In the genomic region with DNA sequence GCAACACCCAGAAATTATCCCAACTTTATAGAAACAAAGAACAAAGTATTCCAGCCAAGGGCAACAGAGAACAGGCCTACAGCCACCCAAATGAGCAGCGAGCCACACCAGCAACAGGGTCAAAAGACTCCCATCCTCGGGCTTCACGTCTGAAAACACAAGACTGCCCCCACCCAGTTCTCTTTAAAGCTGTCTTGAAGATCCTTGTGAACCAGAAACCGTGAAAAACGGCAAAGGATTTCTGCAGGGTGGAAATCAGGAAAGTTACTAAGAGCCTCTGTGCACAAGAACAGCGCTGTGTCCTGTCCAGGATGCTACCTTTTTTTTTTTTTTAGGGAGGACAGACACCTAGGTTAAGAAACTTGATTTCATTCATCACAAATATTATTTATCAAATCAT, we compare ENCODE assay signal across 8 mouse cellular contexts. TPM values are rescaled to one million over a fixed set of nuclear protein-coding genes. Genes with fewer than 3 reads are reported as not detected.
DNase-seq lines count a peak whose midpoint lies in the region; ATAC-seq and TF ChIP-seq lines count a peak whose summit lies in the region.

No protein-coding gene starts in this region.

- DNase-seq in kidney, postnatal 0 days (ENCODE audit: low spot score) = peak; percentile 24
- no peak for DNase-seq in kidney, postnatal 14 days
- DNase-seq in embryonic facial prominence, embryonic 10.5 days (ENCODE audit: low spot score) = no peak
- no peak for DNase-seq in midbrain, postnatal 0 days (ENCODE audit: low spot score)
- no peak for DNase-seq in gastrocnemius, postnatal 10 days
- DNase-seq in urinary bladder, postnatal 4 days (ENCODE audit: low spot score in 2 of 2) = no peak

- no peak for ATAC-seq in kidney, postnatal 0 days (replicated peaks; ENCODE audit: low FRiP score, low read depth)
- no peak for ATAC-seq in hindbrain, embryonic 16.5 days
- no peak for ATAC-seq in midbrain, postnatal 0 days (ENCODE audit: low FRiP score)
- ATAC-seq in monocyte, adult 5-6 weeks (replicated peaks; ENCODE audit: insufficient number of reproducible peaks, low FRiP score, low TSS enrichment, poor library complexity, severe bottlenecking) = no peak

- 13% methylated on average over 6 of the region's 6 CpGs for WGBS in kidney, postnatal 0 days
- 46% methylated on average over 6 of the region's 6 CpGs for WGBS in embryonic facial prominence, embryonic 10.5 days
- 42% methylated on average over 6 of the region's 6 CpGs for WGBS in hindbrain, embryonic 16.5 days
- WGBS in midbrain, postnatal 0 days = 33% methylated on average over 6 of the region's 6 CpGs

- H3K9ac ChIP-seq in kidney, postnatal 0 days (ENCODE audit: low read depth, low read length) = peak overlapping the region; percentile 93
- no peak overlapping the region; the same call in 1 of the 2 replicates for H3K9ac ChIP-seq in hindbrain, embryonic 16.5 days (ENCODE audit: low read depth, low read length)
- no peak overlapping the region; the same call in 1 of the 2 replicates for H3K9ac ChIP-seq in midbrain, postnatal 0 days (replicated peaks; ENCODE audit: low read length, poor library complexity, severe bottlenecking)

- H3K4me1 ChIP-seq in kidney, postnatal 0 days (replicated peaks; ENCODE audit: insufficient read depth, low read length) = peaks cover 22% of the 10 kb centered on the region
- H3K4me1 ChIP-seq in embryonic facial prominence, embryonic 10.5 days = peaks cover 33% of the 10 kb centered on the region
- peaks cover 10% of the 10 kb centered on the region for H3K4me1 ChIP-seq in hindbrain, embryonic 16.5 days (ENCODE audit: control insufficient read depth, insufficient read depth, low read depth, low read length)
- peaks cover 5% of the 10 kb centered on the region; the same call in 1 of the 2 replicates for H3K4me1 ChIP-seq in midbrain, postnatal 0 days (ENCODE audit: insufficient read depth, low read length)

- H3K4me2 ChIP-seq in kidney, postnatal 0 days (ENCODE audit: low read length) = peak overlapping the region; percentile 96
- H3K4me2 ChIP-seq in hindbrain, embryonic 16.5 days (ENCODE audit: low read length) = peak overlapping the region; percentile 95
- peak overlapping the region; percentile 91 for H3K4me2 ChIP-seq in midbrain, postnatal 0 days (ENCODE audit: low read depth, low read length, poor library complexity, severe bottlenecking)

- H3K4me3 ChIP-seq in kidney, postnatal 0 days (replicated peaks; ENCODE audit: low read depth, low read length) = peak overlapping the region; percentile 83
- peak overlapping the region; percentile 78 for H3K4me3 ChIP-seq in embryonic facial prominence, embryonic 10.5 days
- peak overlapping the region; percentile 86 for H3K4me3 ChIP-seq in hindbrain, embryonic 16.5 days (ENCODE audit: low read length)
- H3K4me3 ChIP-seq in midbrain, postnatal 0 days (ENCODE audit: low read depth, low read length) = peak overlapping the region; percentile 75

- H3K27ac ChIP-seq in kidney, postnatal 0 days = peak overlapping the region; percentile 97; the same call in 1 of the 2 replicates
- H3K27ac ChIP-seq in embryonic facial prominence, embryonic 10.5 days (replicated peaks) = no peak overlapping the region
- no peak overlapping the region for H3K27ac ChIP-seq in hindbrain, embryonic 16.5 days (ENCODE audit: low read depth, low read length)
- no peak overlapping the region for H3K27ac ChIP-seq in midbrain, postnatal 0 days (ENCODE audit: low read depth, low read length)

- 0 out of 2 replicates have a peak, but pooled peaks cover 6% of the 10 kb centered on the region for H3K36me3 ChIP-seq in kidney, postnatal 0 days (ENCODE audit: insufficient read depth, low read length)
- peaks cover 22% of the 10 kb centered on the region for H3K36me3 ChIP-seq in embryonic facial prominence, embryonic 10.5 days (replicated peaks)
- no peaks in the 10 kb centered on the region for H3K36me3 ChIP-seq in hindbrain, embryonic 16.5 days (ENCODE audit: control insufficient read depth, insufficient read depth, low read length)
- H3K36me3 ChIP-seq in midbrain, postnatal 0 days (ENCODE audit: insufficient read depth, low read length) = peaks cover 6% of the 10 kb centered on the region; the same call in 1 of the 2 replicates

- TF ChIP-seq CTCF in kidney, postnatal 0 days (IDR thresholded peaks at IDR 0.05; ENCODE audit: low read depth) = no peak
- no peak for TF ChIP-seq CTCF in midbrain, postnatal 0 days (IDR thresholded peaks at IDR 0.05)

- no peaks in the 10 kb centered on the region for H3K9me3 ChIP-seq in kidney, postnatal 0 days (replicated peaks; ENCODE audit: low read length)
- no peaks in the 10 kb centered on the region for H3K9me3 ChIP-seq in embryonic facial prominence, embryonic 10.5 days
- H3K9me3 ChIP-seq in hindbrain, embryonic 16.5 days (ENCODE audit: control insufficient read depth, low read length) = no peaks in the 10 kb centered on the region
- no peaks in the 10 kb centered on the region for H3K9me3 ChIP-seq in midbrain, postnatal 0 days (ENCODE audit: low read length)

- H3K27me3 ChIP-seq in kidney, postnatal 0 days (ENCODE audit: insufficient read depth, low read length) = no peaks in the 10 kb centered on the region
- H3K27me3 ChIP-seq in embryonic facial prominence, embryonic 10.5 days (replicated peaks; ENCODE audit: low read depth, poor library complexity, severe bottlenecking) = peaks cover 11% of the 10 kb centered on the region
- no peaks in the 10 kb centered on the region for H3K27me3 ChIP-seq in hindbrain, embryonic 16.5 days (replicated peaks; ENCODE audit: control insufficient read depth, insufficient read depth, low read length)
- H3K27me3 ChIP-seq in midbrain, postnatal 0 days (ENCODE audit: insufficient read depth, low read length) = no peaks in the 10 kb centered on the region

RNA-seq across cellular contexts. Expression of a gene that starts 1.7 kb away (rescaled TPM):
- polyA plus RNA-seq in kidney, postnatal 0 days (2015; fragmentation: Nextera tagmentation; extraction: Ambion mirVana) = 16.4 and 17.1 TPM in 2 replicates
- 4.1 and 5.5 TPM in 2 replicates for polyA plus RNA-seq in embryonic facial prominence, embryonic 10.5 days (2016; fragmentation: Nextera tagmentation; extraction: Ambion mirVana)
- polyA plus RNA-seq in hindbrain, embryonic 16.5 days (2015; fragmentation: Nextera tagmentation; extraction: Ambion mirVana) = 9.4 and 11.7 TPM in 2 replicates
- 23.2 and 31.6 TPM in 2 replicates for total RNA-seq in midbrain, postnatal 0 days (2014; rRNA removed)
- 7.7 and 9.9 TPM in 2 replicates for polyA plus RNA-seq in midbrain, postnatal 0 days (2015; fragmentation: Nextera tagmentation; extraction: Ambion mirVana)
- total RNA-seq in monocyte, adult 5-6 weeks (2017) = 33.6 to 48.6 TPM (median 34.7 TPM) in 3 replicates
- 10 to 100 TPM; 10.1 to 14.9 TPM for total RNA-seq in gastrocnemius, postnatal 10 days (2021)

RNA-seq across cellular contexts. Expression of a gene that starts 25.3 kb away (rescaled TPM):
- polyA plus RNA-seq in kidney, postnatal 0 days (2015; fragmentation: Nextera tagmentation; extraction: Ambion mirVana) = 3.0 and 4.1 TPM in 2 replicates
- polyA plus RNA-seq in embryonic facial prominence, embryonic 10.5 days (2016; fragmentation: Nextera tagmentation; extraction: Ambion mirVana) = 2.8 and 3.2 TPM in 2 replicates
- 2.9 and 3.9 TPM in 2 replicates for polyA plus RNA-seq in hindbrain, embryonic 16.5 days (2015; fragmentation: Nextera tagmentation; extraction: Ambion mirVana)
- 5.4 TPM in 1 of 2 replicates, not detected in the other for total RNA-seq in midbrain, postnatal 0 days (2014; rRNA removed)
- polyA plus RNA-seq in midbrain, postnatal 0 days (2015; fragmentation: Nextera tagmentation; extraction: Ambion mirVana) = 1.2 and 1.8 TPM in 2 replicates
- 27.5 to 45.6 TPM (median 37.9 TPM) in 3 replicates for total RNA-seq in monocyte, adult 5-6 weeks (2017)
- 1 to 10 TPM; 1.7 to 2.5 TPM for total RNA-seq in gastrocnemius, postnatal 10 days (2021)

RNA-seq across cellular contexts. Expression of a gene that starts 28.3 kb away (rescaled TPM):
- 46.6 and 48.5 TPM in 2 replicates for polyA plus RNA-seq in kidney, postnatal 0 days (2015; fragmentation: Nextera tagmentation; extraction: Ambion mirVana)
- polyA plus RNA-seq in embryonic facial prominence, embryonic 10.5 days (2016; fragmentation: Nextera tagmentation; extraction: Ambion mirVana) = 69.4 and 69.8 TPM in 2 replicates
- 24.0 and 24.4 TPM in 2 replicates for polyA plus RNA-seq in hindbrain, embryonic 16.5 days (2015; fragmentation: Nextera tagmentation; extraction: Ambion mirVana)
- 21.7 and 22.5 TPM in 2 replicates for total RNA-seq in midbrain, postnatal 0 days (2014; rRNA removed)
- polyA plus RNA-seq in midbrain, postnatal 0 days (2015; fragmentation: Nextera tagmentation; extraction: Ambion mirVana) = 20.7 and 25.9 TPM in 2 replicates
- 60.7 to 130 TPM (median 83.6 TPM) in 3 replicates for total RNA-seq in monocyte, adult 5-6 weeks (2017)
- total RNA-seq in gastrocnemius, postnatal 10 days (2021) = 10 to 100 TPM; 22.0 to 26.9 TPM

RNA-seq across cellular contexts. Expression of a gene that starts 32.4 kb away (rescaled TPM):
- polyA plus RNA-seq in kidney, postnatal 0 days (2015; fragmentation: Nextera tagmentation; extraction: Ambion mirVana) = 0.42 and 0.66 TPM in 2 replicates
- polyA plus RNA-seq in embryonic facial prominence, embryonic 10.5 days (2016; fragmentation: Nextera tagmentation; extraction: Ambion mirVana) = 2.6 TPM in 2 replicates
- polyA plus RNA-seq in hindbrain, embryonic 16.5 days (2015; fragmentation: Nextera tagmentation; extraction: Ambion mirVana) = 0.41 and 0.97 TPM in 2 replicates
- 1.7 TPM in 1 of 2 replicates, not detected in the other for total RNA-seq in midbrain, postnatal 0 days (2014; rRNA removed)
- polyA plus RNA-seq in midbrain, postnatal 0 days (2015; fragmentation: Nextera tagmentation; extraction: Ambion mirVana) = not detected in 2 replicates
- 1.9 to 42.8 TPM (median 3.1 TPM) in 3 replicates for total RNA-seq in monocyte, adult 5-6 weeks (2017)
- not detected for total RNA-seq in gastrocnemius, postnatal 10 days (2021)

RNA-seq across cellular contexts. Expression of a gene that starts 40.6 kb away (rescaled TPM):
- 881 and 892 TPM in 2 replicates for polyA plus RNA-seq in kidney, postnatal 0 days (2015; fragmentation: Nextera tagmentation; extraction: Ambion mirVana)
- 1,409 and 1,454 TPM in 2 replicates for polyA plus RNA-seq in embryonic facial prominence, embryonic 10.5 days (2016; fragmentation: Nextera tagmentation; extraction: Ambion mirVana)
- 533 and 548 TPM in 2 replicates for polyA plus RNA-seq in hindbrain, embryonic 16.5 days (2015; fragmentation: Nextera tagmentation; extraction: Ambion mirVana)
- 178 and 197 TPM in 2 replicates for total RNA-seq in midbrain, postnatal 0 days (2014; rRNA removed)
- 550 and 577 TPM in 2 replicates for polyA plus RNA-seq in midbrain, postnatal 0 days (2015; fragmentation: Nextera tagmentation; extraction: Ambion mirVana)
- 887 to 1,002 TPM (median 999 TPM) in 3 replicates for total RNA-seq in monocyte, adult 5-6 weeks (2017)
- 100 to 1,000 TPM; 444 to 488 TPM for total RNA-seq in gastrocnemius, postnatal 10 days (2021)
